Mouse (Mus musculus): ENCODE measurements at regions not wholly inside any gene's neighbourhood (a gene's known extent, or its start where the extent isn't known, plus 50 kb on each side); places are given as distances from the start of the nearest gene placed in this dataset.

- DNase-seq (ENCODE audit: low spot score) = no peak
Measured at GRCm38 (mm10) chr8:116375758-116376157, 129.0 kb upstream of the Dynlrb2 start.

GRCm38 (mm10) chr8:116373063-116373462, 131.7 kb upstream of the Dynlrb2 start:
- no peak for DNase-seq (ENCODE audit: low spot score)

GRCm38 (mm10) chr8:116372574-116372973, 132.2 kb upstream of the Dynlrb2 start:
- peak; percentile 67 for DNase-seq (ENCODE audit: low spot score)

GRCm38 (mm10) chr8:116372056-116372455, 132.7 kb upstream of the Dynlrb2 start:
- DNase-seq (ENCODE audit: low spot score) = no peak

GRCm38 (mm10) chr8:116367491-116367890, 137.3 kb upstream of the Dynlrb2 start:
- no peak for DNase-seq (ENCODE audit: low spot score)

- DNase-seq (ENCODE audit: low spot score) = no peak
Measured at GRCm38 (mm10) chr8:116366706-116367105, 138.1 kb upstream of the Dynlrb2 start.

GRCm38 (mm10) chr8:116364751-116365150, 140.0 kb upstream of the Dynlrb2 start:
- no peak for DNase-seq (ENCODE audit: low spot score)

GRCm38 (mm10) chr8:116364172-116364571, 140.6 kb upstream of the Dynlrb2 start:
- no peak for DNase-seq (ENCODE audit: low spot score)

- DNase-seq (ENCODE audit: low spot score) = no peak
Measured at GRCm38 (mm10) chr8:116362351-116362750, 142.4 kb upstream of the Dynlrb2 start.

- DNase-seq (ENCODE audit: low spot score) = no peak
Measured at GRCm38 (mm10) chr8:116359761-116360160, 145.0 kb upstream of the Dynlrb2 start.

- no peak for DNase-seq (ENCODE audit: low spot score)
Measured at GRCm38 (mm10) chr8:116354756-116355155, 150.0 kb upstream of the Dynlrb2 start.

GRCm38 (mm10) chr8:116353911-116354310, 150.9 kb upstream of the Dynlrb2 start:
- DNase-seq (ENCODE audit: low spot score) = no peak

- no peak for DNase-seq (ENCODE audit: low spot score)
Measured at GRCm38 (mm10) chr8:116352635-116353034, 152.1 kb upstream of the Dynlrb2 start.

- DNase-seq (ENCODE audit: low spot score) = no peak
Measured at GRCm38 (mm10) chr8:116348971-116349370, 155.8 kb upstream of the Dynlrb2 start.

- DNase-seq (ENCODE audit: low spot score) = no peak
Measured at GRCm38 (mm10) chr8:116346990-116347389, 157.8 kb upstream of the Dynlrb2 start.

GRCm38 (mm10) chr8:116344590-116345222, 160.1 kb upstream of the Dynlrb2 start:
- no peak for DNase-seq (ENCODE audit: low spot score)

GRCm38 (mm10) chr8:116343534-116343933, 161.2 kb upstream of the Dynlrb2 start:
- no peak for DNase-seq (ENCODE audit: low spot score)

- DNase-seq (ENCODE audit: low spot score) = no peak
Measured at GRCm38 (mm10) chr8:116334772-116335171, 170.0 kb upstream of the Dynlrb2 start.

GRCm38 (mm10) chr8:116334101-116334500, 170.7 kb upstream of the Dynlrb2 start:
- DNase-seq (ENCODE audit: low spot score) = no peak

- DNase-seq (ENCODE audit: low spot score) = no peak
Measured at GRCm38 (mm10) chr8:116320014-116320680, 184.6 kb upstream of the Dynlrb2 start.

- no peak for DNase-seq (ENCODE audit: low spot score)
Measured at GRCm38 (mm10) chr8:116315410-116315809, 189.4 kb upstream of the Dynlrb2 start.

GRCm38 (mm10) chr8:116314429-116315092, 190.2 kb upstream of the Dynlrb2 start:
- DNase-seq (ENCODE audit: low spot score) = no peak

GRCm38 (mm10) chr8:116298891-116299290, 205.9 kb upstream of the Dynlrb2 start:
- DNase-seq (ENCODE audit: low spot score) = no peak

Data from ovary, postnatal 14 days (tissue).